Mouse (Mus musculus): ENCODE measurements around the gene Grcc10. TPM values are rescaled to one million over a fixed set of nuclear protein-coding genes. Genes with fewer than 3 reads are reported as not detected.

Gene Grcc10
- total RNA-seq, 2 experiments from 2014 or later = 16.9 to 64.9 TPM

DNA sequence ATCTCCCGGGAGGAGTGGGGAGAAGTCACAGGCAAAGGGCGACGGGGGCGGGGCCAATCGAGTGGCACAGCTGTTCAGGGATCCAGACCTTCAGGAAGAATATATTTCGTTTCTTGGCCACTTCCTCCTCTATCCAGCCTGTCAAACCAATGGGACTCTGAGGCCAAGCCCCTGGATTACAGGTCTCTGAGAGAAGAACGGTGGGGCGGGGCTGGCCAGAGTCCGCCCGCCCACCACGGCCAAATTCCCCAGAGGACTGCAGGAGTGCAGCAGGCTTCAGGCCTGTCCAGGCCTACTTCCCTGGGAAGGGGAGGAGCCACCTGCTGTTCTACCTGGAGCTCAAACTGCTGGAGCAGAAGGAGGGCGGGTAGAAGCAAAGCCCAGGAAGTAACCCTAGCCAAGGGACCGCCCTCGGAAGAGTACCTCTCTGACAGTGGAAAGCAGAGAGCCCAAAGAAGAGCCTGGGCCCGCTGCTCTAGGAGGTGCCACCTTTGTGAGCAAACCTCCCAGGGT lies 2.6 kb downstream of the Grcc10 start, which contains the start of gene Ptpn6:
TSS of gene Ptpn6 (minus strand) at position 204 of the 513 bp plus-strand sequence.
- no peak for ATAC-seq (replicated peaks; ENCODE audit: low FRiP score, poor library complexity, severe bottlenecking)

DNA sequence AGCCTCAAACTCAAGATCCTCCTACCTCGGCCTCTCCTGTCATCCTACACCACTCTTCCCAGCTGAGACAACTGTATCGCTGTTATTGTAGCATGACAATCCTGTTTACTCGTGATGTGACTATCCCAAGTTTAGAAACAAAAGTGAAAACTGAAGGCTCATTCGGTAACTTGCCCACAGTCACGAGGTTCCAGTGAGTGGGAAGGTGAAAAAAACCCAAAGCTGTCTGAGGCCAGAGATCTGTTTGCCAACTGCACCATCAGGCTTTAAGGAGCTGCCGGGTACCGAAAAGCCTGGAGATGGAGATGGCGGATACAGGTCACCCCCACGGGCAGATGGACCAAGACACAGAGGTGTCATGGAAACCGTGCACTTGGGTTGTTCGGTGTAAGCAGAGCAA lies 4.1 kb downstream of the Grcc10 start:
- ATAC-seq (replicated peaks; ENCODE audit: low FRiP score, poor library complexity, severe bottlenecking) = no peak

DNA sequence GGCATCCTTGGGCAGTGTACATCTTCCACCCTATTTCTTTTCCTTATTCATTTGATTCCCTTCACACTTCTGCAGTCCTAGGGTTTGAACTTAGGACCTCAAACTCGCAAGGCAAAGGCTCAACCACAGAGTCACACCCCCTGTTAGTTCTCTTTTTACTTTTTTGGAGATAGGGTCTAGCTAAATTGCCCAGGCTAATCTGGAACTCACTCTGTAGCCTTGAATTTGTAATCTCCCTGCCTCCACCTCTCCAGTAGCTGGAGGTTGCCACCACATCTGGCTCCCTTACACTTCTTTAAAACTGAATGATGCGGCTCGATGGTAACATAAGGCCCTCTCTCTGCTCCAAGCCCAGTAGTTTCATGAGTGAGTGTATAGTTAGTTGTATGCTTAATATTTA lies 6.8 kb downstream of the Grcc10 start:
- ATAC-seq (replicated peaks; ENCODE audit: low FRiP score, poor library complexity, severe bottlenecking) = no peak

DNA sequence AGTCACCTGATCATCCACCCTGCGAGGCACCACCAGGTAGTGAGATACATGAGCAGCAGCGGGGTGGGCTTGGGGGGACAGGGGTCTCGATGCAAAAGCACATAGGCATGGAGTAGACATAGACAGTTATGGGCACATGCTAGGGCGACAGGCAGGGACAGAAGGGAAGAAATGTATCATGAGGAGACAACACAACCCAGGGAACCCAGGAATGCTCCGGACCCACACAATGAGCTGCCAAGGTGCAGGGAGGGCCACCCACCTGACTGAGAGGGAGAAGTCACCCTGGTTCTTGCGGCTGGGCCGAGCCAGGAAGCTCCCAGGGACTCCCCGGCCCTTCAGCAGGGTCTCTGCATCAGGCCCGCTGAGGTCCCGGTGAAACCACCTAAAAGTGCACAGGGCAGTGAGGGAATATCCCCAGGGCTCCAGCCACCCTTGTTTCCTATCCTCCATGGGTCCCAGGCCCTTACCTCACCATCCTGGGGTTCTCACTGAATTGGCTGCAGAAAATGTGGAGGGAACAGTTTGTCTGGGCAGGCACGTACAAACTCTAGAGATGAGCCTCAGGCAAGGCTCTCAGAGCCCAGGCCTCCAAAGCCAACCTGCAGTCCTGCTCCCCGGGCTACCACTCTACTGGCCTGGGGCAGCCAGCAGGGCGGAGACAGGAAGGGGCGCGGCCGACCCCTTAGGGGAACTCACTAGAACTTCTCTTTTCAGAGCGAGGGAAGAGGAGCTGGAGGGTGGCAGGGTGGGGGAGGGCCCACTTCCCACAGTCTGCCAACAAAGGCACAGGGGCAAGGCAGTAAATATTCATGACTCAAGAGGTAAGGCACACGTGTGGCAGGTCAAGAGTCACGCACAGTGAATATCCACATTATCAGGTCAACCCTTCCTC lies 8.5 kb downstream of the Grcc10 start:
- ATAC-seq (replicated peaks; ENCODE audit: low FRiP score, poor library complexity, severe bottlenecking) = peak; percentile 47

DNA sequence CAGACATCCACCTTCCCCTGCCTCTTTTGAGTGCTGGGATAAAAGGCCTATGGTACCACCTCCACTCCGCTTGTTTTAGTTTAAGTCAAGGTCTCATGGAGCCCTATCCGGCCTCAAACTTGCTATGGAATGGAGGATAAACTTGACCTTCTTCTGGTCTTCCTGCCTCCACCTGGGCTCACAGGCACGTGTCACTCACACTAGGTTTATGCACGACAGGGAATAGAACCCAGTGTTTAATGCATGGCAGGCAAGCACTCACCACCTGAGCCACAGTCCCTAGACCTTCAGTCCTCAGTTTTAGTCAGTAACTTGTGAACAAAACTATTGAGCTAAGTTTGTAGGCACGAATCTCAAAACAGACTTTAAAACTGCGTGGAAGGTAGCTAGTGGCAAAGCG lies 10.1 kb downstream of the Grcc10 start:
- no peak for ATAC-seq (replicated peaks; ENCODE audit: low FRiP score, poor library complexity, severe bottlenecking)

DNA sequence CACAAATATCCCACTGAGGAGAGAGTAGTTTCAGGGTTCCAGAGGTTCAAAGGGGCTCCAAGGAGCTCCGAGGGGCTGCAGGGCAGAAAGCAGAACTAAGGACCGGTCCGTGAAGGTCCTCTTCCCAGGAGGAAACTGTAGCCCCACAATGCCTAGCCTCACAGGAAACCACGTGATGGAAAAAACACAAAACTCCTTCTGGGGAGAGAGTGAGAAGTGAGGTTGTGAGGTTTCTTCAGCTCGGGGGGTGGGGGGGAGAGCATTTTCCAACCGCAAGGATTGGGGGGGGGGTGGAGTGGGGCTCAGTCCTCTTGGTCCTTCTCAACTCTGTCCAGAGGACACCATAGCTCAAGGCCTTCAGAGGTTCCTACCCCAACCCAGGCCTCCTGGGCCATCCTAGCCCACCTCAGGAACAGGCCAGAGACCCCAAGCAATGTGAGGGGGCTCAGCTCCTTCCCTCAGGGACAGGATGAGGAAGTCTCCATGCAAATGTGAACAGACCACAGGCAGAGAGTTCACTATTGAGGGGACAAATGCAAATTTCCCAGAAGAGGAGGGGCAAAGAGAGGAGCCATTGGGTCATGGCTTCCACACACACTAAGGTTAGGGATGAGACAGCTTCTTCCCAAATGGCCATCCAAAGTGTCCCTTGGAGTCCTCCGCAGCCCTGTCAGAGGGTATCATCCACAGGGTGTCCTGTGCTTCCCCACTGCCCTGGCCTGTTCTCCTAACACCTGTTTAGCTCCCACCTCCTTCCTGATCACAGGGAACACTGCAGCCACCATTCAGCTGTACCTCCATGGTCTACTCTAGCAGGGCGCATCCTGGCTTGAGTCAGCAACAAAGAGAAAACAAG lies 11.1 kb downstream of the Grcc10 start:
- no peak for ATAC-seq (replicated peaks; ENCODE audit: low FRiP score, poor library complexity, severe bottlenecking)

DNA sequence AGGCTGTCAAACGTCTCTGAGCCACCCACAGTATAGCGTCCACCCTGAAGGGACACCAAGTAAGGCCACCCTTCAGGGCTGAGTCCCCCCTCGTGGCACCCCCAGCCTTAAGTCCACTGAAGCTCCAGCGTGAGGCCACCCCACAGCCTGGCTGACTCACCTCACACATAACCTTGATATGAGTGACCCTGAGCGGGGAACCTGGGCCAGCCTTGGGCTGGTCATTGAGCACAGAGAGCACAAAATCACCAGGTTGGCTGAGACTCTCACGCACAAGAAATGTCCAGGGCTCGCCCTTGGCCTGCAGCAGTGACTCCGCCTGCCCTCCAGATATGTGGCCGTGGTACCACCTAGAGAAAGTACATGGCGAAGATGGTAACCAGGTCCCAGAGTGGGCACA lies 12.6 kb downstream of the Grcc10 start:
- ATAC-seq (replicated peaks; ENCODE audit: low FRiP score, poor library complexity, severe bottlenecking) = no peak

DNA sequence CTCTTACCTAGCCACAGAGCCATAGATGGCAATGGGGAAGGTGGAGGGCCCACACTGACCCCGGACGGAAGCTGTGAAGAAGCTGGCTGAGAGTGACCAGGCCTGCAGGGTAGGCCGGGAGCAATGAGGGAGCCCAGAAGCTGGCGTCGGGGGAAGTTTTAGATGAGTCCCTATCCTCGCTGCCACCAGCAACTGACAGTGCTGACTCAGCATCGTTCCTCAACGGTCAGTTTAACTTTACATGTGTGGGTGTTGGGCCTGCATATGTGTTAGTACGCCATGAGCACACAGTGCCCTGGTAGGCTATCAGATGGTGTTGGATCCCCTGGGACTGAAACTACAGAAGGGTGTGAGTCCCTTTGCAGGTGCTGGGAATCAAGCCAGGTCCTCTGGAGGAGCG lies 16.7 kb downstream of the Grcc10 start:
- ATAC-seq (replicated peaks; ENCODE audit: low FRiP score, poor library complexity, severe bottlenecking) = no peak

DNA sequence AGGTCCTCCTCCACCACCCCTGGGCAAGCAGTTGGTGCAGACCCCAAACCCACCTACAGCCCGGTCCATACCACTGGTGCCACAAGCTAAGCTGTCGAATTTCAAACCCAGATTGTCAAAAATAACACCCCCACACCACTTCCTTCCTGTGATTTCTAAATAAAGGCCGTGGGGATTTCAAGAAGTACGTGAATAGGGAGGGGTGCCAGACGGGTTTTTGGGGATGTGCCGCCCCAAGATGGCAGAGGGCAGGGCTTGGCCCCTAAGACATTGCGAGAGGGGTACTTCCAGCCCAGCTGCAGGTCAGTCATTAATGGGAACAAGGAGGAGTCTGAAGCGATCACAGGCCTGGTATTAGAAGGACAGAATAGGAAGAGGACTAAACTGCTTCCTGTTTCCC lies 17.6 kb downstream of the Grcc10 start:
- ATAC-seq (replicated peaks; ENCODE audit: low FRiP score, poor library complexity, severe bottlenecking) = no peak

DNA sequence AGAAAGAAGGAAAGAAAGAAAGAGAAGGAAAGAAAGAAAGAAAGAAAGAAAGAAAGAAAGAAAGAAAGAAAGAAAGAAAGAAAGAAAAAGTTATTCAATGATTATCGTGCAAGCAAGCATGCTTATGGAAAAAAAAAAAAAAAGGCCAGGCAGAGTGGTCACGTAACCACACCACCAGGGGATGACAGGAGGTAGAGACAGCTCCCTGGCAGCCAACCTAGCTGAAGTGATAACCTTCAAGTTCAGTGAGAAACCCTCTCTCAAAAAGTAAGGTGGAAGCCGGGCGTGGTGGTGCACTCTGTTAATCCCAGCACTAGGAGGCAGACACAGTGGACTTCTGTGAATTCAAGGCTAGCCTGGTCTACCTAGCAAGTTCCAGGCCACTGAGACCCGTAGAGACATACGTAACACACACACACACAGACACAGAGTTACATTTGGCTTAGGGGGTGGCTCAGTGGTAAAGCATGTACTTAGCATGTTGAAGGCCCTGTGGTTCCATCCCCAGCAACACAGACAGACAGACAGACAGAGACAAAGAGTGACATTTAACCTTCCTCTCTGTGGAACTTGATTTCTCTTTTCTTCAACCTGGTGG lies 18.2 kb downstream of the Grcc10 start:
- ATAC-seq (replicated peaks; ENCODE audit: low FRiP score, poor library complexity, severe bottlenecking) = no peak

DNA sequence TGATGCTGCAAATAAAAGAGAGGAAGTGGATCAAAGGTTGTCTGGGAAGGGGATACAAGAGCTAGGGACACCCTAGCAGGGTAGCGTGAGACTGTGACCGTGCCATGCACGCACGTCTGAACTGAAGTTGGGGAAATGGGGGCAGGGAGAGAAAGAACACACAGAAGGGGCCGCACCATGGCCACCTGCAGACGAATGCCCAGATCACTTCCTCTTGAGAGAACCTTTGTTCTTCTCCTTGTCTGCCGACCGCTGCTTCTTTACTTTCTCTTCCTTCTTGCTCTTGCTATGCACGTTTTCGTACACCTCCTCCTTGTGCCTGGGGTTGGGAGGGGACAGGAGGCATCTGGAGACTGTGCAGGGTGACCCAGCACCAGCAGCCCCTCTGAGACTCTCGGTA lies 20.3 kb downstream of the Grcc10 start:
- ATAC-seq (replicated peaks; ENCODE audit: low FRiP score, poor library complexity, severe bottlenecking) = no peak

DNA sequence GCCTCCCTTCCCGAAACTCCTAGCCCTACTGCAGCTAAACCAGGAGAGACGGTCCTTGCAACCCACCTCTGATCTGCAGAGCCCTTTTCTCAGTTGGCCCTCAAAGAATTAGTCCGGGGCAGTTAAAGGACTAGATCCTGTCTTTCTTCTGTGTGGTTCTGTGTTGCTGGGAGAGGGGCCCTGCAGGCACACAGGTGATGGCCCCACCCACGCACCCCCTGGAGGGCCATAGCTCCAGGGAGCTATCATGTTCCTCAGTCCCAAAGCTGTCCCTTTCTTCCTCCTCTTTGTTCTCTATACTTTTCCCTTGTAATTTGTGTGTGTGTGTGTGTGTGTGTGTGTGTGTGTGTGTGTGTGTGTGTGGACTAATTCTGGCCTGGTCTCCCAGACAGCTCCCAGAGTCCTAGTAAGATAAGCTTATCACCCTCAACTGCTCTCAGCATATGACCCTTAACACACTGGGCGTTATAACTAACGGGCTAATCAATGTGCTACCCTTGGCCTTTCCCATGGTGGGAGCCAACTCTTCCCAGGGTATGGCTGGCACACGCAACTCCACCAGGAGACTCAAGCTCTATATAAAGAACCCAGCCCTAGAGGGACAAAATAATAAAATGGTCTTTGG lies 21.7 kb downstream of the Grcc10 start:
- ATAC-seq (replicated peaks; ENCODE audit: low FRiP score, poor library complexity, severe bottlenecking) = peak; percentile 64

DNA sequence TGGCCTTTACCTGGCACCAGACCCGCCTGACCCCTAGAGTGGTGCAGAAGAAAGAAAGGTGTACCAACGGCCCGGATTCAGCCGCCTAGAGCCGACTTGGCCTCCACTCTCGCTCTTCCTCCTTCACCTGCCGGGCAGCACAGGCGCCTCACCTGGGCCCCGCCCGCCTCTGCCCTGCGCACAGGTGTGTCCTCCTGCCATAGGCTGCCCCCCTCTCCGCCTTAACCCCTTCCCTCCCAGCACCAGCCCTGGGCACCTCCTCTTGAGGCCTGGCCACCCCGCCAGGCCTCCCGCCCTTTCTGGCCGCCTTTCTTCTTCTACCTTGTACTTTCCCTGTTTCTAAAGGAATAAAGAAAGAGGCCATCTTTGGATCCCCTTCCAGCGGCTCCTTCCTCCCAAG lies 22.5 kb downstream of the Grcc10 start:
- ATAC-seq (replicated peaks; ENCODE audit: low FRiP score, poor library complexity, severe bottlenecking) = no peak

DNA sequence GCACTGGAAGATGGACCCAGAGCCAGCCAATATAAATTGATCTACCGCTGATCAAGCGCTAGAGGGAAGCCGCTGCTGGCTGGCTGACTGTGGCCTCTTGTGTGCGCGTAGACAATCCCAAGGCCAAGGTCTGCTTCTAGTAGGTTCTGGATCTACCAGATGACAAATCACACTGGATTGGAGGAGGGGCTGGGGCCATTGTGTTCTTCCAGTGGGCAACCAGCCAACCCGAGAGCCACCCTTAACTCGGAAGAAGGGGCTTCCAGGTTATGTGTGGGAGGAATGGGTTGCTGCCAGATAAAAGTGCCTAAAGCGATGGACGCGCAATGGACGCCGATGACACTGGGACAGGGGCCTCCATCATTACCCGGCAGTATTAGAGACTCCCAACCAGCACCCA lies 23.2 kb downstream of the Grcc10 start:
- no peak for ATAC-seq (replicated peaks; ENCODE audit: low FRiP score, poor library complexity, severe bottlenecking)

DNA sequence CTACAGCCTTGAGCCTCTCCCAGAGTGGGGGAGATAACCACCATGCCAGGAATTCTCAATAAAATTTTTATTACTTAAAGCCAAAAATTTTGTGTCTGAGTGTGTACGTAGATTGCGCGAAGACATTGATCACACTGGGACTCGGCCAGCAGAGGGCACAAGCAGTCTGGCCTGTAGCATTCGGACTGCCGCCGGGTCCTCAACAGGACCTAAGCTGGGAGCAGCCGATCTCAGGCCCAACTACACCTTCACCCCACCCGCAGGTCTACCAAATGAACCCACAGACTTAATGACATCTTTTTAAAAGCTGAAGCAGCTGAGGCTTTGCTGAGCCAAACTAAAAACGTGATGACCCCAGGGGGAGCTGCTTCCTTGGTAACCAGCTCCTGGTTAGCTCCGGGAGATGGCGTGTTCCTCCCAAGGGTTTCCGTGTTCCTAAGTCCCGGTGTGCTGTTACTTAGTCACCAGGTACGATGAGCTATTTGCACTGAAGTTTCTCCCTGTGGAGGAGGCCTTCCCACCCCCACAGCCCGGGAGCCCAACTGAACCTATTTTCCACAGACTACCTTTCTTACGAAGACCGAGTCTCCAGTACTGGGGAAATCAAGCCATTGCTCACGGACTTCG lies 24.2 kb downstream of the Grcc10 start:
- no peak for ATAC-seq (replicated peaks; ENCODE audit: low FRiP score, poor library complexity, severe bottlenecking)

DNA sequence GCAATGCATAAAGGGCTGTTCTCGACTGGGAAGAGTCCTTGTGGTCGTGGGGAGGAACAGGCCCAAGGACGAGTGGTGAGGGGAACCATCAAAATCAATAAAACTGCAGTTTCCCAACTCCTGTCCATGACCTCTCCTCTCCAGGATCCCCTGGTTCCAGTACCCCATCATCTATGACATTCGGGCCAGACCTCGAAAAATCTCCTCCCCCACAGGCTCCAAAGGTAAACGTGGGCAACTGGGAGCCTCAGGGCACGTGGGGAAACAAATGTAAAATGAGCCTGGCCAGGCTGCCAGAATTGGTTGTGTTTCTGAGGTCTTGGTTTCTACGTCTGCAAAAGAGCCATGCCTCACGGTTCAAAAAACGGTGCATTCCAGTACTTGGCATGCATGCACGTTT lies 28.3 kb downstream of the Grcc10 start:
- no peak for ATAC-seq (replicated peaks; ENCODE audit: low FRiP score, poor library complexity, severe bottlenecking)

DNA sequence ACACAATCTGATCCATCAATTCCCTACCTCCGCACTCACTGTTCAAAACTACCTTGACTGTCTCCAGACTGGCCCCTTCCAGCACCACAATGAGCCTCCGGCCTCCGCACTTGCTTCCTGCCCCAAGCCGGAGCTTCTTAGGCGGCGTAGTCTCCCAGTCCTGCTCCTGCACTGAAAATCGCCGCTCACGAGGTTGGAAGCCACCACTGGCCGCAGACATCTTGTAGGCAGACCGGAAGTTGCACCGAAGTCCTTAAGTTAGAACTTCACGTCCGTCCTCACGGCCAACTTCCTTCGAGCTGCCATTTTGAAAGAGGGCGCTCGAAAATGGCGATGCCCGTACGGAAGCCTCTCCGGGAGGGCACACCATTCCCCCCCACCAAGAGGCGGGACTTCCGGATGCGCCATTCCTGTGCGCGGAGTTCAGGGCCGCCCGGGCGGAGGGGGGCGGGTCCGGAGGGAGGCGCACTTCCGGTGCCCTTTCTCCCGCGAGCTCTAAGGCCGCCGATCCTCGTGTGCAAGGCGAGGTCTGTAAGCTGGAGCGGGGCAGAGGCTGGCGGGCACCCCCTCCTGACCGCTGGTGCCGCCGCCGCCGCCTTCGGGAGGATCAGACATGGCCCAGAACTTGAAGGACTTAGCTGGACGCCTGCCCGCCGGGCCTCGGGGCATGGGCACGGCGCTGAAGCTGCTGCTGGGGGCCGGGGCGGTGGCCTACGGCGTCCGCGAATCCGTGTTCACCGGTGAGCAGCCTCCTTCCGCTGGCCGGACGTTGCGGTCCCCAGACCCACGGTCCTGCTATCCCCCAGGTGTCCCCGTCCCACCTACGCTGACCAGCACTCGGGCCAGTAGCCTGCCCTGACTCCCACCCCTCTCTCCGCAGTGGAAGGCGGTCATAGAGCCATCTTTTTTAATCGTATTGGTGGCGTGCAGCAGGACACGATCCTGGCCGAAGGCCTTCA lies 29.1 kb downstream of the Grcc10 start, which contains the start of the genes Emg1 and Phb2:
TSS of gene Emg1 (minus strand) at position 355 of the 959 bp plus-strand sequence.
TSS of gene Phb2 (plus strand) at position 513 of the 959 bp plus-strand sequence.
- ATAC-seq (replicated peaks; ENCODE audit: low FRiP score, poor library complexity, severe bottlenecking) = peak; percentile 94

DNA sequence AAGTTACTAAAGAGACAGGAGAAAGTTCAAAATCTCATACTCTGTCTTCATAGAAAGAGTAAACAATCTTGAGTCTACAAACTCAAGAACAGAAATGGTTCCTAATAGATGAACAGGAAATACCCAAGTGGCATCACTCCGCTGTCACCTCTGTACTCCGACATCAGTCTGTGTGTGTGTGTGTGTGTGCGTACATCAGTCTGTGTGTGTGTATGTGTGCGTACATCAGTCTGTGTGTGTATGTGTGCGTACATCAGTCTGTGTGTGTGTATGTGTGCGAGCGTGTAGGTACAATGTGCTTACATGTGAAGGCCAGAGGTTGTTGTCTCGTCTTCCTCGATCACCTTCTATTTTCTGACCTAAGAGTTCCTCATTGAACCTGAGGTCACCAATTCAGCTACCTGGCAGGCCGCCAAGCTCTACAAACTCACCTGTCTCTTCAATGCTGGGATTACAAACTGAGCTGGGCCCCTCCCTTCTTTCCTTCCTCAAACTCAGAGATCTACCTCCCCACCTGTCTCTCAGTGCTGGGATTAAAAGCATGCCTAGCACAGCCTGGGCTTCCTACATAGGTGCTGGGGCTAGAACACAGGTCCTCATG lies 32.8 kb downstream of the Grcc10 start:
- ATAC-seq (replicated peaks; ENCODE audit: low FRiP score, poor library complexity, severe bottlenecking) = no peak

Data from erythroblast, adult 5-6 weeks (primary cell).